Mouse (Mus musculus) lung, adult 2 months (tissue): ENCODE measurements around the gene Lmntd2.

Source experiments
- CTCF ChIP-seq: fragments of 200-500 bp; IDR thresholded peaks from 2 replicates; pipeline ENCODE4 v1.5.1; 2011; ENCODE audit warnings: mild to moderate bottlenecking, low read length, control low read depth; ENCODE audit not compliant: insufficient read depth
- POLR2A ChIP-seq: fragments of 200-500 bp; IDR thresholded peaks from 2 replicates; pipeline ENCODE4 v1.6.1; 2011; ENCODE audit warnings: low read depth, mild to moderate bottlenecking, control low read depth, low read length, borderline replicate concordance; ENCODE audit errors: extremely low read depth

DNA sequence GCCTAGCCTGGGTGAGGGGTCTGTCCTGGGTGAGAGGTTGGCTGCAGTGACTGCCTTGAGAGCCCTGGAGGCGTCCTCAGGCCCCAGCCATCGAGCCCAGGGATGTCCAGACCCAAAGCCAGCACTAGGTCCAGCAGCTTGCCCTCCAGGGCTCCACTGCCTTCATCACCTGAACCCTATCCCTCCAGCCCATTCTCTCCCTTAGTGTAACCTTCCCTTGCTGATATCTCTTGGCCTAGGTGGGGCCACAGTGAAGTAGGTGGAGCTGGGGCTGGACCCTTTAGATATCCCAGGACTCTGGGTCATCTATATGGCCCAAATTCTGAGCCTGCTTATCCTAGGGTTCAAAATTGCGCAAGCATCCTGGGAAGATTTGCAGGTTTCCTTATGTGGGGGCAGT is 4.4 kb downstream of the Lmntd2 start:
- TF ChIP-seq POLR2A (no peak), CTCF (no peak)
